Mouse (Mus musculus) spleen, adult 2 months (tissue): ENCODE results near the gene Lsm7.

ENCODE experiments used
- CTCF ChIP-seq: fragments of 200-500 bp; IDR thresholded peaks from 2 replicates; pipeline ENCODE4 v1.5.1; 2011; ENCODE audit warnings: mild to moderate bottlenecking, inconsistent platforms; ENCODE audit not compliant: insufficient read depth, insufficient read length, insufficient replicate concordance; ENCODE audit errors: extremely low read depth
- POLR2A ChIP-seq: fragments of 200-500 bp; IDR thresholded peaks from 2 replicates; pipeline ENCODE4 v1.6.1; 2011; ENCODE audit warnings: low read depth, low read length, inconsistent platforms

GRCm38 (mm10) chr10:80823847-80824643 lies 31.0 kb downstream of the Lsm7 start:
- TF ChIP-seq CTCF (no peak), POLR2A (no peak)
